Mouse (Mus musculus) midbrain, embryonic 13.5 days (tissue): ENCODE data around the gene Cdca3. TPM values are rescaled to one million over a fixed set of nuclear protein-coding genes. Genes with fewer than 3 reads are reported as not detected.

Source experiments
- polyA plus RNA-seq: library from polyadenylated mRNA; unstranded; fragments of >200 nt; fragmentation: Nextera tagmentation; extraction: Ambion mirVana; gene quantifications from 2 replicates; pipeline ENCODE4 v1.2.1, GENCODE M21; 2015

Gene Cdca3
- polyA plus RNA-seq, 1 experiment from 2014 or later = 89.5 TPM

Other genes starting within 250 kb of the Cdca3 start
- gene C1s2, start 193.5 kb upstream of the Cdca3 start, polyA plus RNA-seq = 0.13 TPM in 2 replicates
- gene Lpcat3, start 166.5 kb upstream of the Cdca3 start, polyA plus RNA-seq = 39.6 and 40.0 TPM in 2 replicates
- 136 and 144 TPM in 2 replicates for gene Emg1, start 117.4 kb upstream of the Cdca3 start, polyA plus RNA-seq
- 258 and 276 TPM in 2 replicates for gene Phb2, start 117.2 kb upstream of the Cdca3 start, polyA plus RNA-seq
- 3.4 and 4.1 TPM in 2 replicates for gene Ptpn6, start 90.8 kb upstream of the Cdca3 start, polyA plus RNA-seq
- 710 and 725 TPM in 2 replicates for gene Grcc10, start 88.2 kb upstream of the Cdca3 start, polyA plus RNA-seq
- not detected in 2 replicates for gene Gm45234, start 73.5 kb upstream of the Cdca3 start, polyA plus RNA-seq
- gene Atn1, start 73.0 kb upstream of the Cdca3 start, polyA plus RNA-seq = 21.5 and 25.4 TPM in 2 replicates
- gene Eno2, start 59.9 kb upstream of the Cdca3 start, polyA plus RNA-seq = 27.5 and 29.7 TPM in 2 replicates
- gene Lrrc23, start 49.8 kb upstream of the Cdca3 start, polyA plus RNA-seq = 2.3 and 4.3 TPM in 2 replicates
- gene Spsb2, start 20.9 kb upstream of the Cdca3 start, polyA plus RNA-seq = 7.7 and 8.2 TPM in 2 replicates
- gene Tpi1, start 15.3 kb upstream of the Cdca3 start, polyA plus RNA-seq = 329 and 343 TPM in 2 replicates
- 202 and 204 TPM in 2 replicates for gene Usp5, start 63 bp upstream of the Cdca3 start, polyA plus RNA-seq
- gene Gnb3, start 10.7 kb downstream of the Cdca3 start, polyA plus RNA-seq = 5.1 and 7.5 TPM in 2 replicates
- 12.3 and 17.0 TPM in 2 replicates for gene P3h3, start 28.2 kb downstream of the Cdca3 start, polyA plus RNA-seq
- 19.2 and 22.9 TPM in 2 replicates for gene Gpr162, start 34.4 kb downstream of the Cdca3 start, polyA plus RNA-seq
- gene Cd4, start 58.7 kb downstream of the Cdca3 start, polyA plus RNA-seq = 0.07 TPM in 1 of 2 replicates, not detected in the other
- 2.3 and 2.5 TPM in 2 replicates for gene Lag3, start 82.2 kb downstream of the Cdca3 start, polyA plus RNA-seq
- 662 and 802 TPM in 2 replicates for gene Ptms, start 90.6 kb downstream of the Cdca3 start, polyA plus RNA-seq
- 419 and 462 TPM in 2 replicates for gene Mlf2, start 101.8 kb downstream of the Cdca3 start, polyA plus RNA-seq
- gene Cops7a, start 136.0 kb downstream of the Cdca3 start, polyA plus RNA-seq = 89.9 and 95.2 TPM in 2 replicates
- gene Pianp, start 167.1 kb downstream of the Cdca3 start, polyA plus RNA-seq = 25.6 and 27.4 TPM in 2 replicates
- 18.8 and 23.1 TPM in 2 replicates for gene Zfp384, start 179.6 kb downstream of the Cdca3 start, polyA plus RNA-seq
- gene Ing4, start 210.2 kb downstream of the Cdca3 start, polyA plus RNA-seq = 195 and 201 TPM in 2 replicates
- 15.8 and 19.7 TPM in 2 replicates for gene Acrbp, start 220.1 kb downstream of the Cdca3 start, polyA plus RNA-seq
- 0.34 and 0.37 TPM in 2 replicates for gene Lpar5, start 238.4 kb downstream of the Cdca3 start, polyA plus RNA-seq